Mouse (Mus musculus) lung, adult 2 months (tissue): ENCODE measurements around the gene Limk2. TPM values are rescaled to one million over a fixed set of nuclear protein-coding genes. Genes with fewer than 3 reads are reported as not detected.
A peak's percentile ranks its signal among the peaks of the same experiment; 100 is the strongest.

Experiments
- DNase-seq: peaks from one replicate; pipeline ENCODE4 v3.0.0; 2022
- H3K4me1 ChIP-seq: fragments of 200-500 bp; 2 replicates; pipeline ENCODE4 v1.6.1; 2011; ENCODE audit warnings: low read length; ENCODE audit not compliant: control insufficient read depth, insufficient read depth
- H3K4me3 ChIP-seq: fragments of 200-500 bp; replicated peaks from 2 replicates; pipeline ENCODE3; 2011; ENCODE audit warnings: low read depth, mild to moderate bottlenecking, control low read depth, low read length; ENCODE audit errors: extremely low read depth
- CTCF ChIP-seq: fragments of 200-500 bp; IDR thresholded peaks from 2 replicates; pipeline ENCODE4 v1.5.1; 2011; ENCODE audit warnings: mild to moderate bottlenecking, low read length, control low read depth; ENCODE audit not compliant: insufficient read depth
- POLR2A ChIP-seq: fragments of 200-500 bp; IDR thresholded peaks from 2 replicates; pipeline ENCODE4 v1.6.1; 2011; ENCODE audit warnings: low read depth, mild to moderate bottlenecking, control low read depth, low read length, borderline replicate concordance; ENCODE audit errors: extremely low read depth
- WGBS: fragments of 180-500 bp; shearing (Covaris S2); methylation state at CpG from one replicate; pipeline ENCODE4 v1.1.7; 2018; 5-methylcytosine and 5-hydroxymethylcytosine counted together
- polyA plus RNA-seq: library from polyadenylated mRNA; depleted of rRNA; stranded (reverse); fragments of >200 nt; gene quantifications from 2 replicates; pipeline ENCODE4 v1.2.3, GENCODE M21; 2012

The Limk2 gene
- polyA plus RNA-seq, 1 experiment, result 142 TPM

DNA sequence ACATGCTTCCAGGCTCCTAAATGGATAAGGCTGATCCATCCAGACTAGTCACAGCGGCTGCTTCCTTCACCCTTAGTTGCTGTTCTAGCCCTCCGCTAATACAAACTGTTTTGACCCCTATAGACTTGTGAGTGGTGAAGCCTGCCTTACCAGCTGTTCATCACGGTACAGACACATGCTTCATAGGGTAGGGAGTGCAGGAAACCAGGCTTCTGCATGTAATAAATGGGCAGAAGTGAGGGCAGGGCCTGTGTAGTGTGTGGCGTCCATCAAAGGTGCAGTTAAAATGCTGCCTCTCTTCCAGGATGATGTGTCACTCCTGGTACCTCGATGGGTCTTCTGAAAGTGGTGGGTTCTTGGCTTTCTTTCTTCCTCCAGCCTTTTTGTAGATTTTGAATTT lies 71.0 kb downstream of the Limk2 start:
- WGBS, result 65% methylated on average over 5 of the region's 5 CpGs
- TF ChIP-seq POLR2A, result no peak
- TF ChIP-seq CTCF, result no peak
- no peak for DNase-seq
- Histone ChIP-seq H3K4me3 (no peak overlapping the region), H3K4me1 (peaks cover 27% of the 10 kb centered on the region)

DNA sequence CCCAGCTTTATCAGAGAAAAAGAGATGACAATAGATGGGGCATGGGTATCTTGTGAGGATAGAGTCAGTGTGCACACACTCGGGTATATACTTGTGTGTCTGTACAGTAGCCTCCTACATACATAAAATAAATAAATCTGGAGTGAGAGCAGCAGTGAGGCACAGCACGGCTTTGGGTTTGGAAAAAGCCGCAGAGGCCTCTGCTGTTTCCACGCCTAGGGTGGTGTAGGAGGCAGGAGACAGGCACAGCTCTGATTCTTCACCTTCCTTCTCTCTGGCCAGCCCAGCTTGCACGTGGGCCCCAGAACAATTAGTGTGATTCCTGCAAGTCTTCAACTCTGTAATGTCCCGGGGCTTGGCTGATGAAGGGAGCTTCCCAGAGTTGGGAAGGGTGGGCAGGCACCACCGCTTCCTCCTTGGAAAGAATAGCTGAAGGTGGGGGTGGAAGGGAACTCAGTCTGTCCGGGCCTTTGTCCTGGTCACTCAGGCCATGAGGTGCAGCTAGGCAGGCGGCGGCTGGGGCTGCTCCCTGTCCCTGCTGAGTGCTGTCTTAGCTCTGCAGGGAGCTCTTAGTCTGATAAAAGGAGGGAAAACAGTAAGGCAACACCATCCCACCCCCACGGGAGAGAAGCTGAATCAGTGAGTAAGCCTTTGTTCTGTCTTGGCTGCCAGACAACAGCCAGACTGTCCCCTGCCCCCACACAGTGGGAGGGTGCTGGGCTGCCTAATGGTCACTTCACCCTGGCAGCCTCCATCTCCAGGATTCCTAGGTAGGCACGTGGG lies 71.6 kb downstream of the Limk2 start:
- 29% methylated on average over 12 of the region's 12 CpGs for WGBS
- Histone ChIP-seq H3K4me3 (no peak overlapping the region), H3K4me1 (peaks cover 28% of the 10 kb centered on the region)
- TF ChIP-seq POLR2A (no peak), CTCF (no peak)
- DNase-seq, result no peak

DNA sequence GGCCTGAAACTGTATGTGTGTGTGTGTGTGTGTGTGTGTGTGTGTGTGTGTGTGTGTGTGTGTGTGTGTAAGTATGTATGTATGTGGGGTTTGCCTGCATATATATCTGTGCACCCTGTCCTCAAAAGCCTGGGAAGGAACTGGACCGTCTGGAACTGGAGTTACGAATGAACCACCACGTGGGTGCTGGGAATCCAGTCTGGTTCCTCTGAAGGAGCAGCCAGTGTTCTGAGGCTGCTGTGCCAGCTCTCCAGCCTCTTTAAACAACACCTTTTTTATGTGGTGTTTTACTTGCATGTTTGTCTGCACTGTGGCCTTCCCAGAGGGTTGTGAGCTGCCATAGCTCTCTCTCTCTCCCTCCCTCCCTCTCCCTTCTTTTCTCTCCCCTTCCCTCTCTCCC lies 72.4 kb downstream of the Limk2 start:
- 70% methylated on average over 3 of the region's 3 CpGs for WGBS
- DNase-seq, result no peak
- Histone ChIP-seq H3K4me1 (peaks cover 29% of the 10 kb centered on the region), H3K4me3 (no peak overlapping the region)
- TF ChIP-seq CTCF (no peak), POLR2A (no peak)

DNA sequence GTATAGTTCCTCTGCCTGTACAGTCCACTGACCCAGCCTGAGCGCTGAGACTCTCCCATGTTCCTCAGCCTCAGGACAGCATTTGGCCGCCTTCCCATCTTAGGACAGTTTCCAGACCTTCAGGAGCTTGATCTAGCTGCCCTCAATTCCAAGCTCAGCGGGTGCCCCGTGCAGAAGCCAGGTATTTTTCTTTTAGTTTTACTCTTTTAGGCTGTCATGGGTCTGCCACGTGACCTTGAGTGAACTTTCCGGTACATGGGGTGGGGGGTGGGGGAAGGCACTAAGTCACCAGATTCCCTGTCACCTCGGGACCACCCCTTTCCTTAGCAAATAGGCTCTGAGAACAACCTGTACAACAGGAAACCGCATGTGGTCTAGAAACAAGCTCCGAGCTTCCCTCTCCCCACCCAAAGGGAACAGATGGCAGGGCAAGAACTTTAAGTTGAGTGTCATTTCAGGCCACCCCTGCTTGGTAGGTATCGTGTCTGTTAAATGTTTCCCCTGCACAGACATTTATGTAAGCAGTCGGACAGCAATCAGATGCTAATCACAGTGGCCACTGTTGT lies 73.3 kb downstream of the Limk2 start:
- no peak for DNase-seq
- TF ChIP-seq CTCF, result no peak
- TF ChIP-seq POLR2A, result no peak
- WGBS, result 19% methylated on average over 11 of the region's 11 CpGs
- Histone ChIP-seq H3K4me1 (peaks cover 30% of the 10 kb centered on the region), H3K4me3 (peak overlapping the region; percentile 33)

DNA sequence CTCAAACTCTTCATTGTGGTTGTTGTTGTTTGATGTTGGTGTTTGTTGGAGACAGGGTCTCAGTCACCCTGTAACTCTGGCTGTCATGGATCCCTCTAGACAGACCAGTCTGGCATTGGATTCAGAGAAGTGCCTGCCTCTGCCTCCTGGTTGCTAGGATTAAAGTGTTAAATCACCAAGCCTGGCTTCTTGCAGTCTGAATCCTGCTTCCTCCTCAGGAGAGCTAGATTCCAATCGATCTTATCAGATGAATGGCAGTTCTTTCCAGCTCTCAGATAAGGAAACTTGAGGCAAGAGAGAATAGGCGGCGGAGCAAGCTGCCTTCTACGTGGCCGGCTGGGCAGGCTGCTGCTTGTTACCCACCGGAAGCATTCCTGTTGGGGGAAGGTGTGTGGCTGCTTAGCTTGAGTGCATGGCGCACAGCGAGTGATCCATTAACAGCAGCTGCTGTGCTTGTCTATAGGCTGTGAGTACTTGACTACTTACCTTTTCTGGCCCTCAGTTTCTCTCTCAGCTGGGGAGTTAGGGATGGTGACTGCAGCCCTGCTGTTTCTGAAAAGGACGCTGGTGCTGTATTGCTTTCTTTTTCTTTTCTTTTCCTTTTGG lies 74.2 kb downstream of the Limk2 start:
- Histone ChIP-seq H3K4me1 (peaks cover 30% of the 10 kb centered on the region), H3K4me3 (no peak overlapping the region)
- TF ChIP-seq CTCF, result no peak
- TF ChIP-seq POLR2A, result no peak
- no peak for DNase-seq
- WGBS, result 30% methylated on average over 9 of the region's 9 CpGs

DNA sequence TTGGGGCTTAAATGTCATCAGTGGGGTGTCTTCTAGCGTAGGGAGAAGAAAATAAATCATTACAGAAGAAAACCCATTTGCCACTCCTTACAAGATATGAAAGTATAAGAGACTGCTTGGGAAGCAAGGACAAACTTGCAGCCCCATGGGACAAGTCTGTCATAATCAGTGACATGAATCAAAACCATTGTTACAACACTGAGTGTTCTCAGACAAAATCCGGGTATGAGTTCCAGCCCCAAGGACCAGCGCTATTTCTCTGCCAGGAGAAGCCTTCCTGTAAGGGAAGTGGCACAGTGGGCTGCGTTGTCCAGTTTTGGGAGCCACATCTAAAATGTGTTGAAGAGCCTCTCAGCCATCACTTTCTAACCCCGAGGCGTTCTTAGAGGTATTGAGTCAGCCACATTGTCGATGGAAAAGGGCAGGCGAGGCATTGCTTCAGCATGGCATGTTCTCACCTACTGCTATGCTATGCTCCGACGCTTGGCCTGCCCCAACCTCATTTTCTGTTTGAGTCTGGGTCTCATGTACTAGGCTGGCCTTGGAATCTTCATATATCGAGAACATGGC lies 74.8 kb downstream of the Limk2 start:
- Histone ChIP-seq H3K4me1 (peaks cover 30% of the 10 kb centered on the region), H3K4me3 (no peak overlapping the region)
- TF ChIP-seq CTCF, result no peak
- TF ChIP-seq POLR2A, result no peak
- DNase-seq, result no peak
- WGBS, result 79% methylated on average over 11 of the region's 11 CpGs

DNA sequence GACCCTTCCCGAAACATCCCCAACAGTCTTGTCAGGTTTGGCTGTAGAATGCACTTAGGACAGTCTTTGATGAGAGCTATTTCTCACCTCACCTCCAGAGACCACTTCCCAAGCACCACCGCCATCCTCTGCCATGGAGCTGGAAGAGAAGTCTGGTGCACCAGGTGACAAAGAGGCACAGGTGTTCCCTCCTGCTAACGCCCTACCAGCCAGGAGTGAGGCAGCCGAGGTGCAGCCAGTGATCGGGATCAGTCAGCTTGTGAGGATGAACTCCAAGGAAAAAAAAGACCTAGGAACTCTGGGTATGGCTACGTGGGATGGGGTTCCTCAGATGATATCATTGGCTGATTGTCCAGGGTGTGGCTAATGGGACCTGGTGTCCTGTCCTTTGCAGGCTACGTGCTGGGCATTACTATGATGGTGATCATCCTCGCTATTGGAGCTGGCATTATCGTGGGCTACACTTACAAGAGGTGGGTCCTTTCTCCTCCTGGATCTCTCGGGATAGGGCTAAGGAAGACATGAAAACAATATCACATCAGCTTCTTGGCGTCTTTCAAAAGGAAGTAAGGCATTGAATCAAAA lies 75.8 kb downstream of the Limk2 start:
- WGBS, result 91% methylated on average over 11 of the region's 11 CpGs
- TF ChIP-seq POLR2A (no peak), CTCF (no peak)
- peaks cover 30% of the 10 kb centered on the region for H3K4me1 ChIP-seq
- no peak overlapping the region for H3K4me3 ChIP-seq
- DNase-seq, result no peak

DNA sequence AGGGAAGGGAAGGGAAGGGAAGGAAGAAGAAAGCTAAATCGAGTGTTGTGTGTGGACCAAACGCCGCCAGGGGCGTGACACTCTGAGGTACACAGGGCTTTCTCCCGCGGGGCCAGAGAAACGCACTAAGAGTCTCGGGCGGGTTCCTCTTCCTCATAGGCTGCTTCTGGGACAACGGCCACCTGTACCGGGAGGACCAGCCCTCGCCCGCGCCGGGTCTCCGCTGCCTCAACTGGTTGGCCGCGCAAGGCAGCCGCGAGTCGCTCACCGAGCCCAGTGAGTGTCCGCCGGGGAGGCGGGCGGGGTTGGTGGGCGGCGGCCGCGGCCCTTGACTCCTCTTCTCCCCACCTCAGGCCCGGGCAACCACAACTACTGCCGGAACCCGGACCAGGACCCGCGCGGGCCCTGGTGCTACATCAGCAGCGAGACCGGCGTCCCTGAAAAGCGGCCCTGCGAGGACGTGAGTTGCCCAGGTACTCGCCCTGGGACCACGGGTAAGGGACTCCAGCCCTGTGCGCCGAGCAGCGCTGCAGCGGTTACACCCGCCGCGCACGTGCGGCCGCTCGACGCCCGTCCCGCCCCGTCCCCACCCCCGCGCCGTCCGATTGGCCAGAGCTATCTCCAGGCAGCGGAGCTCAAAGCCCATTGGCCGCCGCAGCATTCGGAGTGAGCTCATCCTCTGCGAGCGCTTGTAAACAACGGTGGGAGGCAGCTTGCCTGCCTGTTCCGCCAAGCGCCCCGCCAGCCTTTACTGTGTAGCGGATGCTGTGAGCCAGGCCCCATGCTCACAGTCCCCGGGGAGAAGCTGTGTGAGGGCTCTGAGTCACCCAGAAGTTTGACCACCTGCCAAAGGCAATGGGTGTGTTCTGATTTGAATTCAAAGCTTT lies 77.0 kb downstream of the Limk2 start:
- peaks cover 23% of the 10 kb centered on the region for H3K4me1 ChIP-seq
- DNase-seq, result peak; percentile 84
- TF ChIP-seq CTCF, result no peak
- TF ChIP-seq POLR2A, result peak; percentile 77; the same call in 1 of the 2 replicates
- peak overlapping the region; percentile 73 for H3K4me3 ChIP-seq
- under 1% methylated on average over 75 of the region's 75 CpGs for WGBS
